Mouse (Mus musculus) erythroblast, adult 5-6 weeks (primary cell): ENCODE data around the gene Ostf1. TPM values are rescaled to one million over a fixed set of nuclear protein-coding genes. Genes with fewer than 3 reads are reported as not detected.
A peak's percentile ranks its signal among the peaks of the same experiment; 100 is the strongest.

Experiments
- ATAC-seq: replicated peaks from 2 replicates; pipeline ENCODE4 v1.8.0; 2016; ENCODE audit warnings: moderate number of reproducible peaks, mild to moderate bottlenecking, moderate TSS enrichment, inconsistent platforms; ENCODE audit not compliant: poor library complexity, low FRiP score, severe bottlenecking
- total RNA-seq, 2 experiments: library from RNA; stranded (forward) in 1 of 2; stranded (reverse) in 1 of 2; fragments of 150-400 nt in 1 of 2; fragments of 200-764, 138-1000 nt in 1 of 2; gene quantifications; 2 replicates each; pipeline versions ENCODE4 v1.2.3 to v1.2.4; 2015 to 2017; ENCODE audit warnings: low replicate concordance in 2 of 2

The Ostf1 gene
- total RNA-seq (2015; ENCODE audit: low replicate concordance) (49.9 and 65.9 TPM in 2 replicates), total RNA-seq (2017; ENCODE audit: low replicate concordance) (59.0 and 70.4 TPM in 2 replicates)

GRCm38 (mm10) chr19:18631644-18632219 is at the start of gene Ostf1, which contains the start of gene Nmrk1:
Gene Ostf1, minus strand, starts transcription at chr19:18631823.
Gene Nmrk1, plus strand, starts transcription at chr19:18631950.
- peak; percentile 98 for ATAC-seq

- no peak for ATAC-seq
These were observed 41.5 kb upstream of the Ostf1 start for GRCm38 (mm10) chr19:18673116-18673515.

- ATAC-seq, result no peak
These were observed 40.9 kb upstream of the Ostf1 start for GRCm38 (mm10) chr19:18672498-18672897.

GRCm38 (mm10) chr19:18671056-18671741 is 39.6 kb upstream of the Ostf1 start:
- peak; percentile 41 for ATAC-seq

- ATAC-seq, result peak; percentile 95
These were observed 39.0 kb upstream of the Ostf1 start, which contains the start of gene Carnmt1 for GRCm38 (mm10) chr19:18670608-18671007. Gene Carnmt1, plus strand, starts transcription at chr19:18670764.

- no peak for ATAC-seq
These were observed 37.9 kb upstream of the Ostf1 start for GRCm38 (mm10) chr19:18669551-18669950.

- no peak for ATAC-seq
These were observed 35.3 kb upstream of the Ostf1 start for GRCm38 (mm10) chr19:18666966-18667365.

GRCm38 (mm10) chr19:18663904-18664303 is 32.3 kb upstream of the Ostf1 start:
- no peak for ATAC-seq

- peak; percentile 78 for ATAC-seq
These were observed 30.1 kb upstream of the Ostf1 start for GRCm38 (mm10) chr19:18661683-18662082.

GRCm38 (mm10) chr19:18660466-18660865 is 28.8 kb upstream of the Ostf1 start:
- ATAC-seq, result no peak

- no peak for ATAC-seq
These were observed 27.7 kb upstream of the Ostf1 start for GRCm38 (mm10) chr19:18659349-18659748.

GRCm38 (mm10) chr19:18658473-18658872 is 26.9 kb upstream of the Ostf1 start:
- no peak for ATAC-seq

GRCm38 (mm10) chr19:18655999-18656398 is 24.4 kb upstream of the Ostf1 start:
- ATAC-seq, result no peak

GRCm38 (mm10) chr19:18654984-18655383 is 23.4 kb upstream of the Ostf1 start:
- no peak for ATAC-seq

- no peak for ATAC-seq
These were observed 22.7 kb upstream of the Ostf1 start for GRCm38 (mm10) chr19:18654330-18654729.

GRCm38 (mm10) chr19:18653058-18653457 is 21.4 kb upstream of the Ostf1 start:
- no peak for ATAC-seq

GRCm38 (mm10) chr19:18652592-18652991 is 21.0 kb upstream of the Ostf1 start:
- ATAC-seq, result peak; percentile 40; the same call in 1 of the 2 replicates

GRCm38 (mm10) chr19:18650473-18650872 is 18.9 kb upstream of the Ostf1 start:
- no peak for ATAC-seq

- ATAC-seq, result no peak
These were observed 18.3 kb upstream of the Ostf1 start for GRCm38 (mm10) chr19:18649955-18650354.

- ATAC-seq, result no peak
These were observed 16.9 kb upstream of the Ostf1 start for GRCm38 (mm10) chr19:18648558-18648945.
